Mouse (Mus musculus) regulatory T cell (primary cell): ENCODE data around the gene 1700013G24Rik.

Experiments
- in situ Hi-C: fragments of 300-600 bp; cut with MboI, MseI; formaldehyde crosslinking; loops from one replicate; pipeline ENCODE4 v1.15.1; 2025; ENCODE audit warnings: high pct_unique_total_duplicates

The 1700013G24Rik gene

GRCm38 (mm10) chr4:137456581-137456980 lies 3.5 kb downstream of the 1700013G24Rik start:
- in situ Hi-C loops: no loop called here

GRCm38 (mm10) chr4:137457292-137457691 lies 4.2 kb downstream of the 1700013G24Rik start:
- in situ Hi-C loops: no loop called here

- in situ Hi-C loops: no loop called here
These were observed 5.2 kb downstream of the 1700013G24Rik start for GRCm38 (mm10) chr4:137458310-137458709.

GRCm38 (mm10) chr4:137458861-137459260 lies 5.8 kb downstream of the 1700013G24Rik start:
- in situ Hi-C loops: no loop called here

- in situ Hi-C loops: no loop called here
These were observed 7.6 kb downstream of the 1700013G24Rik start for GRCm38 (mm10) chr4:137460676-137461075.

- in situ Hi-C loops: no loop called here
These were observed 8.1 kb downstream of the 1700013G24Rik start for GRCm38 (mm10) chr4:137461217-137461616.

- in situ Hi-C loops: no loop called here
These were observed 9.1 kb downstream of the 1700013G24Rik start for GRCm38 (mm10) chr4:137461981-137462690.

GRCm38 (mm10) chr4:137465125-137465787 lies 12.2 kb downstream of the 1700013G24Rik start:
- in situ Hi-C loops: no loop called here

GRCm38 (mm10) chr4:137466991-137467390 lies 13.9 kb downstream of the 1700013G24Rik start:
- in situ Hi-C loops: no loop called here

- in situ Hi-C loops: no loop called here
These were observed 14.4 kb downstream of the 1700013G24Rik start for GRCm38 (mm10) chr4:137467525-137467924.

- in situ Hi-C loops: no loop called here
These were observed 15.4 kb downstream of the 1700013G24Rik start, which contains the start of gene Hspg2 for GRCm38 (mm10) chr4:137468260-137469080. TSS of gene Hspg2 (plus strand) at chr4:137468769.

GRCm38 (mm10) chr4:137469081-137469844 lies 16.2 kb downstream of the 1700013G24Rik start:
- in situ Hi-C loops: no loop called here

- in situ Hi-C loops: no loop called here
These were observed 17.0 kb downstream of the 1700013G24Rik start for GRCm38 (mm10) chr4:137469845-137470692.

GRCm38 (mm10) chr4:137470701-137471317 lies 17.7 kb downstream of the 1700013G24Rik start:
- in situ Hi-C loops: no loop called here

- in situ Hi-C loops: no loop called here
These were observed 18.2 kb downstream of the 1700013G24Rik start for GRCm38 (mm10) chr4:137471326-137471725.

GRCm38 (mm10) chr4:137473240-137473639 lies 20.2 kb downstream of the 1700013G24Rik start:
- in situ Hi-C loops: no loop called here

- in situ Hi-C loops: no loop called here
These were observed 20.8 kb downstream of the 1700013G24Rik start for GRCm38 (mm10) chr4:137473701-137474388.

GRCm38 (mm10) chr4:137474694-137475093 lies 21.6 kb downstream of the 1700013G24Rik start:
- in situ Hi-C loops: no loop called here

GRCm38 (mm10) chr4:137475271-137476050 lies 22.4 kb downstream of the 1700013G24Rik start:
- in situ Hi-C loops: no loop called here
